Mouse (Mus musculus): ENCODE data around the gene Npff.

DNA sequence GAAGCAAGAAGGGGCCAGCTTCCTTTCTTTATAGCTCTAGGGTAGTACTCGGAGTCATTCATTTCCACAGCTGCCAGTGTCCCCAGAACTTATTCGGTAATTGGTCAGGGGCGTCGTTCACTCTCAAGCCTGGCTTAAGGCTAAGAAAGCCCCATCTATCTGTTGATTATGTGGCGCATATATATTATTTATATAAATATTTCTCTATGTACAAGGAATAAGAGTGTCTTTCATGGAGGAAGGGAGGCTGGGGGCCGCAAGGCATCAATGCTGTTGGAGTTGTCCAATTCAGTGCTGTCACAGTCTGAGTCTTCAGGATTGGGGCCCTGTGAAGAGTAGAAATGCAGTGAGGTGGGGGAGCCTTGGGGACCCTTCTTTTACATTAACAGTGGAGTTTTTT, 24.9 kb downstream of the Npff start:
- TF ChIP-seq CTCF (IDR thresholded peaks at IDR 0.05 in 2 of 3, conservative IDR thresholded peaks at IDR 0.05 in 1 of 3; ENCODE audit: control insufficient read depth in 1 of 3, insufficient read depth in 1 of 3, low read depth in 2 of 3, low read length in 3 of 3, poor library complexity in 1 of 3, severe bottlenecking in 1 of 3) = no peak
- no peak for TF ChIP-seq POLR2A (IDR thresholded peaks at IDR 0.05; ENCODE audit: control insufficient read depth in 1 of 2, insufficient read depth in 1 of 2, low read depth in 1 of 2, low read length in 2 of 2, poor library complexity in 1 of 2)
- no peak for TF ChIP-seq TAL1 (IDR thresholded peaks at IDR 0.05; ENCODE audit: low read length)
- no peak for TF ChIP-seq EP300 (IDR thresholded peaks at IDR 0.05; ENCODE audit: low read depth in 1 of 2, low read length in 2 of 2)
- TF ChIP-seq SMC3 (IDR thresholded peaks at IDR 0.05; ENCODE audit: low read depth, low read length) = no peak
- no peak for TF ChIP-seq NELFE (IDR thresholded peaks at IDR 0.05; ENCODE audit: low read depth, low read length)
- no peak for TF ChIP-seq MXI1 (IDR thresholded peaks at IDR 0.05; ENCODE audit: low read depth, low read length)
- no peak for TF ChIP-seq ZMIZ1 (IDR thresholded peaks at IDR 0.05; ENCODE audit: low read depth, low read length)
- TF ChIP-seq GATA1 (IDR thresholded peaks at IDR 0.05; ENCODE audit: low read depth, low read length) = no peak

All from MEL (cell line).